Mouse (Mus musculus): ENCODE results near the gene Catsperg1.
"Not testable (repeated sequence)": the region's sequence is repeated elsewhere in the genome, so short reads cannot be mapped to it uniquely, and the experiment has no call there.

GRCm38 (mm10) chr7:29237596-29237995 lies 23.8 kb upstream of the Catsperg1 start:
- TF ChIP-seq GATA1 (IDR thresholded peaks at IDR 0.05; ENCODE audit: borderline replicate concordance, low read length); FLI1 (IDR thresholded peaks at IDR 0.05; ENCODE audit: low read length): not testable (repeated sequence)
